Mouse (Mus musculus): ENCODE data around the gene Psme1.

DNA sequence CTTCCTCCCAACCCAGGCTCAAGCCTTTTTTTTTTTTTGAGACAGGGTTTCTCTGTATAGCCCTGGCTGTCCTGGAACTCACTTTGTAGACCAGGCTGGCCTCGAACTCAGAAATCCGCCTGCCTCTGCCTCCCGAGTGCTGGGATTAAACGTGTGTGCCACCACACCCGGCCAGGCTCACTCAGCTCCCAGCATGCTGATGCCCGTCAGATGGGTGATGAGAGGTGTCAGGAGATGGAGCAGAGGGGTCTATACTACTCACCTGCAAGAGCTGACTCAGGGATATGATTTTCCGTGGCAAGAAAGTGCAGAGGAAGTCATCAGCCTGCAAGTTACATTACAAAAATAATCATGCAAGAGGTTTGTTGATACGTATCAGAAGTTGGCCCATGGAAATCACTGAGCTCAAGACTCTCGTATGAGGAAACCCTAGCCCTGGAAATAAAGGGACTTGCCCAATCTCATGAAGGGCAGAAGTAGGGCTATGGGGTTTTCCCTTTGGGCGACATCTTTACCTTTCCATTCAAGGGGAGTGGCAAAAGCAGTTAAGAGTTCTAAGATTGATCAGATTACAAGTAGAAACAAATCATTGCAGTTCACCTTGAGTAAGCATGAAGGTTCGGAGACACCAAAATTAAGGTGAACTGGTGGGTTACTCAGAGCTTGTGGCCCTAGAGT lies 12.0 kb downstream of the Psme1 start:
- TF ChIP-seq ZNF384 (IDR thresholded peaks at IDR 0.05; ENCODE audit: low read depth, low read length) = no peak
- TF ChIP-seq MAFK (IDR thresholded peaks at IDR 0.05; ENCODE audit: insufficient read depth, low read depth, low read length) = no peak
- TF ChIP-seq CHD2 (IDR thresholded peaks at IDR 0.05; ENCODE audit: low read depth, low read length) = no peak
- TF ChIP-seq HCFC1 (IDR thresholded peaks at IDR 0.05; ENCODE audit: borderline replicate concordance, insufficient read depth, low read length) = no peak
